ENCODE assay signal across 15 mouse cellular contexts in genomic region chr10:126734661-126735060, GRCm38 (mm10).
"Had no signal": no experiment of that assay in that cellular context is flagged by ENCODE, and none has a peak within 500 bp of the region (broad histone marks: within the 10 kb centered on the region; RNA-seq: fewer than 3 reads in every experiment).

No protein-coding gene starts in this region.

- ATAC-seq: inflammation-experienced regulatory T-cells, adult 6 months; intestine, postnatal 0 days; midbrain, embryonic 15.5 days had no signal

- H3K9ac ChIP-seq: limb, embryonic 13.5 days; liver, embryonic 14.5 days; lung, embryonic 15.5 days; midbrain, embryonic 15.5 days had no signal

- H3K27me3 ChIP-seq: limb, embryonic 13.5 days; lung, embryonic 15.5 days; megakaryocyte, embryonic 14.5 days; midbrain, embryonic 15.5 days had no signal

- H3K4me3 ChIP-seq: limb, embryonic 13.5 days; lung, embryonic 15.5 days; megakaryocyte, embryonic 14.5 days; midbrain, embryonic 15.5 days had no signal

- H3K9me3 ChIP-seq: limb, embryonic 13.5 days; lung, embryonic 15.5 days; midbrain, embryonic 15.5 days had no signal

- H3K4me2 ChIP-seq: limb, embryonic 13.5 days; lung, embryonic 15.5 days; midbrain, embryonic 11.5 days; midbrain, embryonic 15.5 days had no signal

- H3K4me1 ChIP-seq: limb, embryonic 13.5 days; lung, embryonic 15.5 days; megakaryocyte, embryonic 14.5 days; midbrain, embryonic 15.5 days had no signal

- DNase-seq: kidney, adult 8-10 months; kidney, postnatal 14 days; layer of hippocampus, postnatal 36 days; lung, postnatal 14 days; thymus, postnatal 4 days had no signal

- H3K36me3 ChIP-seq: limb, embryonic 13.5 days; lung, embryonic 15.5 days; midbrain, embryonic 15.5 days had no signal

- H3K27ac ChIP-seq: limb, embryonic 13.5 days; liver, embryonic 14.5 days; lung, embryonic 15.5 days; macrophage; midbrain, embryonic 15.5 days; stomach, postnatal 0 days had no signal
